Mouse (Mus musculus) lung, postnatal 4 days (tissue): ENCODE data around the gene Spaca4.

ENCODE experiments used
- DNase-seq, 2 experiments: peaks; one replicate each; pipeline ENCODE4 v3.0.0; 2021

Spaca4 gene

GRCm38 (mm10) chr7:45711316-45712021 is 14.1 kb downstream of the Spaca4 start:
- peak in 1 of 2 experiments; percentile 23 for DNase-seq

- peak in 1 of 2 experiments; percentile 31 for DNase-seq
These were observed 15.0 kb downstream of the Spaca4 start for GRCm38 (mm10) chr7:45710477-45711191.

- DNase-seq, result peak in 1 of 2 experiments; percentile 4
These were observed 15.8 kb downstream of the Spaca4 start for GRCm38 (mm10) chr7:45709677-45710355.

- no peak for DNase-seq
These were observed 16.6 kb downstream of the Spaca4 start for GRCm38 (mm10) chr7:45709036-45709435.

- DNase-seq, result no peak
These were observed 17.3 kb downstream of the Spaca4 start for GRCm38 (mm10) chr7:45708221-45708761.

GRCm38 (mm10) chr7:45707375-45707967 is 18.1 kb downstream of the Spaca4 start:
- peak; percentile 96 for DNase-seq

- DNase-seq, result peak; percentile 89 to 93
These were observed 18.8 kb downstream of the Spaca4 start for GRCm38 (mm10) chr7:45706721-45707241.

- DNase-seq, result peak; percentile 73 to 81
These were observed 19.7 kb downstream of the Spaca4 start for GRCm38 (mm10) chr7:45705873-45706281.

GRCm38 (mm10) chr7:45705443-45705864 is 20.2 kb downstream of the Spaca4 start:
- peak in 1 of 2 experiments; percentile 55 for DNase-seq

GRCm38 (mm10) chr7:45704730-45705442 is 20.7 kb downstream of the Spaca4 start, which contains the start of gene Dbp:
Gene Dbp (plus strand): TSS chr7:45705088.
- peak; percentile 99 to 100 for DNase-seq

GRCm38 (mm10) chr7:45704046-45704559 is 21.5 kb downstream of the Spaca4 start:
- peak; percentile 71 to 72 for DNase-seq

GRCm38 (mm10) chr7:45703521-45704033 is 22.0 kb downstream of the Spaca4 start:
- peak in 1 of 2 experiments; percentile 12 for DNase-seq

GRCm38 (mm10) chr7:45702809-45703520 is 22.6 kb downstream of the Spaca4 start:
- DNase-seq, result peak; percentile 3 to 25

- no peak for DNase-seq
These were observed 23.3 kb downstream of the Spaca4 start for GRCm38 (mm10) chr7:45702316-45702715.

- peak in 1 of 2 experiments; percentile 24 for DNase-seq
These were observed 24.0 kb downstream of the Spaca4 start for GRCm38 (mm10) chr7:45701607-45702006.

- peak in 1 of 2 experiments; percentile 26 for DNase-seq
These were observed 24.5 kb downstream of the Spaca4 start for GRCm38 (mm10) chr7:45701072-45701471.

GRCm38 (mm10) chr7:45700301-45701015 is 25.2 kb downstream of the Spaca4 start:
- DNase-seq, result peak; percentile 74 to 81

GRCm38 (mm10) chr7:45699523-45700141 is 26.0 kb downstream of the Spaca4 start, which contains the start of gene Car11:
Gene Car11 (plus strand): TSS chr7:45699843.
- DNase-seq, result peak in 1 of 2 experiments; percentile 25

- no peak for DNase-seq
These were observed 27.7 kb downstream of the Spaca4 start for GRCm38 (mm10) chr7:45697894-45698293.
